Mouse (Mus musculus) forebrain, embryonic 12.5 days (tissue): ENCODE measurements around the gene Cog8. TPM values are rescaled to one million over a fixed set of nuclear protein-coding genes. Genes with fewer than 3 reads are reported as not detected.

Source experiments
- ATAC-seq: fragments of 200-750 bp; cut with Nextera tagmentation; 2 replicates; pipeline ENCODE4 v1.8.0; 2017; ENCODE audit warnings: moderate TSS enrichment; ENCODE audit not compliant: low FRiP score
- H3K27ac ChIP-seq: fragments of 300-500 bp; sonication (generic); 2 replicates; pipeline ENCODE4 v1.5.1; 2016; ENCODE audit warnings: mild to moderate bottlenecking
- H3K27me3 ChIP-seq: fragments of 300-500 bp; sonication (generic); 2 replicates; pipeline ENCODE4 v1.6.1; 2016; ENCODE audit warnings: mild to moderate bottlenecking
- H3K36me3 ChIP-seq: fragments of 300-500 bp; sonication (generic); replicated peaks from 2 replicates; pipeline ENCODE4 v1.6.1; 2016; ENCODE audit warnings: mild to moderate bottlenecking
- H3K4me1 ChIP-seq: fragments of 300-500 bp; sonication (generic); 2 replicates; pipeline ENCODE4 v1.6.1; 2016
- H3K4me2 ChIP-seq: fragments of 300-500 bp; sonication (generic); 2 replicates; pipeline ENCODE4 v1.6.1; 2016; ENCODE audit warnings: mild to moderate bottlenecking, moderate library complexity
- H3K4me3 ChIP-seq: fragments of 300-500 bp; sonication (generic); replicated peaks from 2 replicates; pipeline ENCODE4 v1.5.1; 2016; ENCODE audit warnings: mild to moderate bottlenecking
- H3K9ac ChIP-seq: fragments of 300-500 bp; sonication (generic); 2 replicates; pipeline ENCODE4 v1.6.1; 2016; ENCODE audit warnings: mild to moderate bottlenecking
- H3K9me3 ChIP-seq: fragments of 300-500 bp; sonication (generic); 2 replicates; pipeline ENCODE4 v1.6.1; 2016
- WGBS: fragments of 180-500 bp; shearing (Covaris S2); methylation state at CpG from one replicate; pipeline ENCODE4 v1.1.7; 2016; 5-methylcytosine and 5-hydroxymethylcytosine counted together
- polyA plus RNA-seq: library from polyadenylated mRNA; unstranded; fragments of >200 nt; fragmentation: Nextera tagmentation; extraction: Ambion mirVana; gene quantifications from 2 replicates; pipeline ENCODE4 v1.2.1, GENCODE M21; 2016

The Cog8 gene
- 41.7 and 43.3 TPM in 2 replicates for polyA plus RNA-seq

DNA sequence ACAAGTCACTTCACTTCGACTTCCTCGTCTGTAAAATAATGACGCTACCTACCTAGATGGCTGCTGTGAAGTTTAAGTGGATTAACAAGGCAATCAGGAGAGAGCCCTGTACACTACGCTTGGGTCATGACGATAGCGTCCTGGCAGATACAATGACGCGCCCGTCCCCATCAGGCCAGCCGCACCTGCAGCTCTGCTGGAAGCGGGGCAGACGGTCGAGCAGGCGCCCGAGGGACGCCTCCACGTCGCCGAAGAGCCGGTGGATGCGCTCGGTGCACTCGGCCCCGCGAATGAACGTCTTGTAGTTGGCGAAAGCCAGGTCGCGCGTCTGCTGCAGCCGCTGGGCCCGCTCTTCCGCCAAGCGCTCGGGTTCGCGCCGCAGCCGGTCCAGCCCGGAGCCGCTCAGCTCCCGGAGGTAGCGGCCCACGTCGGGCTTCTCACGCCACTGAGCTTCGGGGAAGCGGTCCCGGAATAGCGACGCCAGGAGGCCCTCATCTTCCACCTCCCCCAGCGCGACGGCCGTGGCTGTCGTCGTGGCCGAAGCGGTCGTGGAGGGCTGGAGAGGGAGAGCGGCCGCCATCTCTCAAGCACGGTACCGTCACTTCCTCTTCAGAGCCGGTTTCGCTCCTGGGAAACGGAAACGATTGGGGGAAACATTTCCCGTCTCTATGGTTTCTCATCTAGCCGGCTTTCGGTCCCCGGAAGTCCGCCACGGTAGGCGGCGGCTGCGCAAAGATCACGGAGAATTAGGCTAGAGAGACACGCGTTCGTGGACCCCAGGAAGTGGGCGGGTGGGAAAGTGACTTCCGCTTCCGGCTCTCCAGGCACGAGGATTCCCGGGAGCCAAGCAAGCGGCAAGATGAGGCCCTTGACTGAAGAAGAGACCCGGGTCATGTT, at the start of gene Cog8, which contains the start of gene Nip7:
Gene Cog8, minus strand, starts transcription at position 614 of the 897 bp plus-strand sequence.
Gene Nip7, plus strand, starts transcription at position 802 of the 897 bp plus-strand sequence.
- peak within 1 kb of the TSS; percentile 89 for H3K9ac ChIP-seq
- H3K27me3 ChIP-seq, result no peaks in the 10 kb centered on the region
- peak; percentile 96 for ATAC-seq
- peak within 1 kb of the TSS; percentile 88 for H3K4me2 ChIP-seq
- H3K27ac ChIP-seq, result peak within 1 kb of the TSS; percentile 78
- H3K4me1 ChIP-seq, result peaks cover 19% of the 10 kb centered on the region
- no peaks in the 10 kb centered on the region for H3K9me3 ChIP-seq
- H3K36me3 ChIP-seq, result peaks cover 55% of the 10 kb centered on the region
- under 1% methylated on average over 88 of the region's 88 CpGs for WGBS
- H3K4me3 ChIP-seq, result peak within 1 kb of the TSS; percentile 99

DNA sequence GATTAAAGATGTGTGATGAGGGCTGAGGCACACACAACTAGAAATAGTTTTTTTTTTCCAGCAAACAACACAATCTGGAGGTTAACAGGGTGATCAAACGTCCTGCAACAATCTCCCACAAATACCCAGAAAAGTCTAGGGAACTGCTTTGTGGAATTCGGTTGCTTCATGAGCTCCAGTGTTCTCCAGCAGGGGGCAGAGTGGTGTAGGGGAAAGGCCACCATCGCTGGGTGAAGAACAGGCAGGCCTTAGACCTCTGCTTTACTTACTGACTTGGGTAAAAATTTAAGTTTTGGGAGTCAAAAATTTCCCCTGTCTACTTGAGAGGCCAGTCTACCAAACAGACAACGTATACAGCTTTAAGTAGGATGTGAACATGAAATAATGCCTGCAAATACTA, 48.1 kb upstream of the Cog8 start:
- WGBS, result 11% methylated on average over 4 of the region's 4 CpGs
- Histone ChIP-seq H3K4me1 (no peaks in the 10 kb centered on the region), H3K9me3 (no peaks in the 10 kb centered on the region), H3K9ac (no peak overlapping the region), H3K36me3 (no peaks in the 10 kb centered on the region), H3K4me2 (no peak overlapping the region), H3K27me3 (no peaks in the 10 kb centered on the region), H3K27ac (no peak overlapping the region), H3K4me3 (no peak overlapping the region)
- ATAC-seq, result no peak

DNA sequence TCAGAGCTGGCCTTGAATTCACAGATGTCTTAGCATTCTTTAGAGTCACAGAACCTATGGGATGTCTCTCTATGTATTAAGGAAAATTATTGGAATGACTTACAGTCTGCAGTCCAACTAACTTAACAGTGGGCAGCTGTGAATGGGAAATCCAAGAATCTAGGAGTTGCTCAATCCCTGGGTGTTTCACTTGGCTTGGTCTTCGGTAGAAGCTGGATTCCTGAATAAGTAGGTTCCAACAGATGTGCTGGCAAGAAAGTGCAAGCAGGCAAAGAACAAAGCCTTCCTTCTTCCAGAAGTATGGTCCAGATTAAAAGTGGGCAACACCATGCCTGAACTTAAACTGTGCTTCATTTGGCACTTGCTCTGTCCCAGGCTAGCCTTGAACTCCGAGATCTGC, 44.1 kb upstream of the Cog8 start:
- Histone ChIP-seq H3K9ac (no peak overlapping the region), H3K27me3 (no peaks in the 10 kb centered on the region), H3K4me3 (no peak overlapping the region), H3K4me2 (no peak overlapping the region), H3K36me3 (no peaks in the 10 kb centered on the region), H3K4me1 (no peaks in the 10 kb centered on the region; the same call in 1 of the 2 replicates), H3K9me3 (no peaks in the 10 kb centered on the region), H3K27ac (no peak overlapping the region)
- 92% methylated on average over 2 of the region's 2 CpGs for WGBS
- ATAC-seq, result no peak

DNA sequence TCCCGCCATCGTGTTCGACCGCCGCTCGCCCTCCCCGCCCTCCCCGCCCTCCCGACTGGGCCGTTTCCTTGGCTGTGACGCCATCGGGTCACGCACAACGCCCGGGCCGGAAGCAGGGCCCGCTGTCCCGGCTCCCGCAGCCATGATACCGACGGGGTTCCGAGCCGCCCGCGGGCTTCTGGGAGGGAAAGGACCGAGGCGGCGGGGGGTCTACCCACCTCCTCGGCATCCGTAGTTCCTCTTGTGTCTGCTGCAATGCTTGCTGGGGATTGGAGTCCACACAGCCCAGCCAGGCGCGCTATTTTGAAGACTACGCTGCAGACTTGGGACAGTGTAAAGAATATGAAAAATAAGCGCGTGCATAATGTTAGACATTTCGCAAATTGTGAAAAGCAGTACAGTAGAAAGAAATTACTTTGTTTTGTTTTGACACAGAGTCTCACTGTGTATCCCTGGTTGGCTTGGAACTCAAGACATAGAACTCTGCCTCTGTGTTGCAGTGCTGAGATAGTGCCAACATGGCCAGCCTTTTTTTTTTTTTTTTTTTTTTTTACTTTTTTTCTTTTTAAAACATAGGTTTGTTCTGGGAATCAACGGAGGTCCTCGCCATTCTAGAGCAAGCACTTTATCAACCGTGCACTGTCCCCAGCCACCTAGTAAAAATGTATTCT, 40.0 kb upstream of the Cog8 start, which contains the start of gene Terf2:
Gene Terf2, minus strand, starts transcription at position 182 of the 671 bp plus-strand sequence.
- Histone ChIP-seq H3K4me3 (peak within 1 kb of the TSS; percentile 76), H3K27me3 (no peaks in the 10 kb centered on the region), H3K27ac (peak within 1 kb of the TSS; percentile 83), H3K36me3 (peaks cover 22% of the 10 kb centered on the region), H3K4me2 (peak within 1 kb of the TSS; percentile 62), H3K9me3 (no peaks in the 10 kb centered on the region), H3K9ac (peak within 1 kb of the TSS; percentile 89), H3K4me1 (peaks cover 20% of the 10 kb centered on the region)
- peak; percentile 97 for ATAC-seq
- WGBS, result 3% methylated on average over 39 of the region's 39 CpGs

DNA sequence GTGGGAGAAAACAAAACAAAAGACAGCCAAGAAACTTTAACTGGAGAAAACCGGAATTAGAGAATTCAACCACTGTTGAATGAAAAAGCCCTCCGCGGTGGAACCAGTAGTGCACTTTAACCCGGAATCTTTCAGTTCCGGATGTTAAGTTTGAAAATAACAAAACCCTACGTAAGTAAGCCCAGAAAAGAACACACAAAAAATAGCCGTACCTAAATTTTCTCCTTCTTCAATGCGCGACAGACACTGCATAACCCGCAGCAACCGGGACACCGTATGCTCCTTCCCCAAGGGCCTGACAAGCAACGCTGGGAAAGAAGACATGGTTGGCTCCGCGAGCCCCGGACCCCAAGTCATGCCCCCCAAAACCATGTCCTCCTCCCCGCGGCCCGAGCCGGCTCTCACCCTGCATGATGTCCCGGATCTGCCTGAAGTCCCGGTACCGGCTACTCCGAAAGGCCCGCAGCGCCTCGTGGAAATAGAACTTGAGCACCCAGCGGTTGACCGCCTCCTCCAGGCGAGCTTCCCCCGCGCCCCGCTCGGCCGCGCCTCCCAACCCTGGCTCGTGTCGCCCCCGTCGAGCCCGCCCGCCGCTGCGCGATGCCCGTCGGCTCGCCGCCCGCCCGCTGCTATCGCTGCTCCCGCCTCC, 39.4 kb upstream of the Cog8 start:
- H3K36me3 ChIP-seq, result peaks cover 29% of the 10 kb centered on the region
- peaks cover 20% of the 10 kb centered on the region for H3K4me1 ChIP-seq
- H3K9me3 ChIP-seq, result no peaks in the 10 kb centered on the region
- peak overlapping the region; percentile 76 for H3K4me3 ChIP-seq
- no peaks in the 10 kb centered on the region for H3K27me3 ChIP-seq
- peak overlapping the region; percentile 89 for H3K9ac ChIP-seq
- WGBS, result 2% methylated on average over 49 of the region's 53 CpGs
- H3K27ac ChIP-seq, result peak overlapping the region; percentile 83
- peak overlapping the region; percentile 62 for H3K4me2 ChIP-seq
- peak; percentile 84 for ATAC-seq

DNA sequence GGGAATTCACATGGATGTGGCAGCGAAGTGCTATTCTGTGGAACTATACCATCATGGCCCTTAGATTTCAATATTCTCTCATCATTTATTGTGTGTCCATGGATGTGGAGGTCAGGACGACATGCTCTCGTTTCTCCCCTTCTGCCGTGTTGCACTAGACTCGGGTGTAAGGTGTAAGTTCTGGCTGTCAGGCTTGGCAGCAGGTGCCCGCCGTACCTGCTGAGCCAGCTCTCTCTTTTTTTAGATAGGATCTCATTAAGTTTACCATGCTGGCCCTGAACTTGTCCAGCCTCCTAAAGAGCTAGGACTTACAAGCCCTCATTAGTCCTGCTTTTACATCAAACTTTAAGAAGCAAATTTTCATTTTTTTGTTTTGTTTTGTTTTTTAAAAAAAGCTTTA, 34.0 kb upstream of the Cog8 start:
- ATAC-seq, result no peak
- WGBS, result 98% methylated on average over 7 of the region's 7 CpGs

DNA sequence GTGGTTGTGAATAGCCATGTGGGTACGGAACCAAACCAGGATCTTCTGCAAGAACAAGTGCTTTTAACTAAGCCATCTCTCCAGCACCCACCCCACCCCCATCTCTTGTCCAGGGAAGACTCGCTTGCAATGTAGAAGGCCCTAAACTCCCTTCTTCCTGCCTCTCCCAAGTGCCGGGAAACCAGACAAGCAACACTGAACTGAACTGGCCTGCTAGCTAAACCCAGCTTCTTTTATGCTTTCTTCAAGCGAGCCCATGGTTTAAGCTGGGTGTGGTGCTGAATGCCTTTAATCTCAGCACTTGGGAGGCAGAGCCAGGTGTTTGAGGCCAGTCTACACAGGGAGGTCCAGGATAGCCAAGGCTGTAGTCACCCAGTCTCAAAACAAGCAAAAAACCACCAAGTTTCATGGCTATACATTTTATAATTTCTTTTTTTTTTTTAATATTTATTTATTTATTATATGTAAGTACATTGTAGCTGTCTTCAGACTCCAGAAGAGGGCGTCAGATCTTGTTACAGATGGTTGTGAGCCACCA, 32.1 kb upstream of the Cog8 start:
- Histone ChIP-seq H3K4me2 (no peak overlapping the region), H3K9me3 (no peaks in the 10 kb centered on the region), H3K4me1 (no peaks in the 10 kb centered on the region), H3K27me3 (no peaks in the 10 kb centered on the region), H3K4me3 (no peak overlapping the region), H3K9ac (no peak overlapping the region), H3K36me3 (peaks cover 81% of the 10 kb centered on the region), H3K27ac (no peak overlapping the region)
- WGBS, result 92% methylated on average over 5 of the region's 5 CpGs
- no peak for ATAC-seq

More for the DNA sequence above, 34.0 kb upstream of the Cog8 start:
- Histone ChIP-seq H3K36me3 (peaks cover 74% of the 10 kb centered on the region), H3K4me2 (no peak overlapping the region), H3K4me1 (peaks cover 19% of the 10 kb centered on the region), H3K4me3 (no peak overlapping the region), H3K9me3 (no peaks in the 10 kb centered on the region), H3K27ac (no peak overlapping the region), H3K27me3 (no peaks in the 10 kb centered on the region), H3K9ac (no peak overlapping the region)

DNA sequence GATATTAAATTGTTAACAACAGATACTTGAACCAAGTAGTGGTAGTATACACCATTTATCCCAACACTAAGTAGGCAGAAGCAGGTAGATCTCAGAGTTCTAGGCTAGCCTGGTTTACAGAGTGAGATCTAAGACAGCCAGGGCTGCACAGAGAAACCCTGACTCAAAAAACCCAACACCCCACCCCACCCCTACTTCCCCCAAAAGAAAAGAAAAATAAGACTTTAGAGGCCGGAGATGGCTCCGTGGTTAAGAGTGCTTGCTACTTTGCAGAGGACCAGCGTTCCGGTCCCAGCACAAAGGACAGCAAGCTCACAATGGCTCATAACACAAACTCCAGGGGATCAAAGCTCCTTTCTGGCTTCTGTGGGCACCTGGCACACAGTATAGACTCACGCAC, 29.5 kb upstream of the Cog8 start:
- H3K4me2 ChIP-seq, result no peak overlapping the region
- ATAC-seq, result no peak
- H3K4me3 ChIP-seq, result no peak overlapping the region
- H3K9ac ChIP-seq, result no peak overlapping the region
- no peaks in the 10 kb centered on the region for H3K9me3 ChIP-seq
- H3K4me1 ChIP-seq, result no peaks in the 10 kb centered on the region
- H3K27ac ChIP-seq, result no peak overlapping the region
- WGBS, result 97% methylated on average over 5 of the region's 5 CpGs
- H3K27me3 ChIP-seq, result no peaks in the 10 kb centered on the region
- H3K36me3 ChIP-seq, result peaks cover 77% of the 10 kb centered on the region

DNA sequence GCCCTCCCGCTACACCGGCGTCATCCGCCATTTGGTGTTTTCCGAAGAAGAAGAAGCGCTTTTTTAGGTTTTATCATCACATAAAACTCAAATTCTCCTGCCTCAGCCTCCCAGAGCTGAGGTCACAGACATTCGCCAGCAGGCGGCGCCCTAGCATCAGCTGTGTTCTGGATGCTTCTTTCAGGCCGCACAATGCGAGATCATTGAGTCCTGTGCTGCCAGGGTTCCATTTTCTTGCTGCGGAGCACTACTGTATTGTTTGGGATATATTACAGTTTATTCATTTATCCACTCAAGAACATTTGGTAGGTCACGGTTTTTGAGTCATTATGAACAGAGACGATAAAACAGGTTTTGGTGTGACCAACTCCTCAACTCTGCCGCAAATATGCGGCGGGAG, 28.9 kb upstream of the Cog8 start:
- 94% methylated on average over 17 of the region's 17 CpGs for WGBS
- no peak overlapping the region for H3K27ac ChIP-seq
- H3K36me3 ChIP-seq, result peaks cover 79% of the 10 kb centered on the region
- no peaks in the 10 kb centered on the region for H3K27me3 ChIP-seq
- ATAC-seq, result no peak
- no peak overlapping the region for H3K4me3 ChIP-seq
- H3K9ac ChIP-seq, result no peak overlapping the region
- H3K4me1 ChIP-seq, result no peaks in the 10 kb centered on the region
- H3K9me3 ChIP-seq, result no peaks in the 10 kb centered on the region
- H3K4me2 ChIP-seq, result no peak overlapping the region

DNA sequence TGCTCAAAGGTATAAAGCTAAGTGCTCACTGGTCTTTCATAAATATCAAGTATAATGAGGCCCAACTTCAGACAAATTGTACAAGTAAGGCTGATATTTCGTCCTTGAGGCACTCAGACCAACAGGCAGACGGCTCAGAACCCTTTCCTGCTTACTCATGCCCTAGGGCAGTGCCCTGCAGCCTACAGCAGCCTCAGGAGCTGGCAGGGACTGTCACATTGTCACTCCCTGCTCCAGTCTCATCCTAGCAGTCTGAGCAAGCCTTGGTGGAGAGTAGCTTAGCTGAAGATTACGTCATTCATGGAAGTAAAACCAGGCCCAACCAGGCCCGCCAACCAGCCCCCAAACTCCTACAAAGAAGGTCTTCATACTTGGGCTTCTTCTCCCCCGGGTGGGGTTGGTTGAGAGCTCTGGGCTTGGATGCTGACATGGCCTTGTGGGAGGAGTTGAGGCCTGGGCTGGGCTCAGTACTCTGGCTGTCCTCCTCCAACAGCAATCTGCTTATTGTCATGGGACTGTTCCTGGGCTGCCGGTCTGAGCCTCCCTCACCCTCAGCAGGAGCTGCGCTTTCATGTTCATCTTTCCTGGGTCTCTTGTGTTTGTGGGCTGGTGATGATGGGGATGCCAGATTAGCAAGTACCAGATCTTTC, 19.9 kb upstream of the Cog8 start:
- Histone ChIP-seq H3K4me1 (no peaks in the 10 kb centered on the region), H3K36me3 (peaks cover 96% of the 10 kb centered on the region), H3K27ac (no peak overlapping the region), H3K4me2 (no peak overlapping the region), H3K27me3 (no peaks in the 10 kb centered on the region), H3K9ac (no peak overlapping the region), H3K4me3 (no peak overlapping the region), H3K9me3 (no peaks in the 10 kb centered on the region)
- WGBS, result 92% methylated on average over 7 of the region's 7 CpGs
- ATAC-seq, result no peak

DNA sequence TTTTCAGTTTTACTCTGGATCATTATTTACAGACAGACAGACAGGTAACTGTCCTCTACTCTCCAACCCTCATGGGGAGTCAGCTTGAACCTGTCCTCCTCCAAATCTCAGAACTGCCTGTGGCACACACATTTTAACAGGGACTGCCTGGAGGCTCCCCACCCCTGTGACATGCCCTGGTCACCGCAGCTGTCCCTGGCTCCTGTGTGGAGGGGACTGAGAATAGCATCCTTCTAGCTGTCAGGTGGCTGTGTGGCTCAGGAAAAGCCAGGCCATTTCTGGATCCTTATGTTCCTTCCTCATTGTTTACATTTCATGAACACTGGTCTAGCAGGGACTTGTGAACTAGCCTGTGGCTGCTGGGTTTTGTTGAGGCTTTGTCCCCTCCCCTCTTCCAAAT, 17.6 kb upstream of the Cog8 start:
- Histone ChIP-seq H3K27me3 (no peaks in the 10 kb centered on the region), H3K27ac (no peak overlapping the region), H3K4me1 (no peaks in the 10 kb centered on the region), H3K9ac (no peak overlapping the region), H3K4me2 (no peak overlapping the region), H3K9me3 (no peaks in the 10 kb centered on the region), H3K36me3 (peaks cover 85% of the 10 kb centered on the region), H3K4me3 (no peak overlapping the region)
- ATAC-seq, result no peak
- 100% methylated on average over 1 of the region's 1 CpGs for WGBS
